21 mouse cellular contexts compared by ENCODE assay signal in the genomic region with DNA sequence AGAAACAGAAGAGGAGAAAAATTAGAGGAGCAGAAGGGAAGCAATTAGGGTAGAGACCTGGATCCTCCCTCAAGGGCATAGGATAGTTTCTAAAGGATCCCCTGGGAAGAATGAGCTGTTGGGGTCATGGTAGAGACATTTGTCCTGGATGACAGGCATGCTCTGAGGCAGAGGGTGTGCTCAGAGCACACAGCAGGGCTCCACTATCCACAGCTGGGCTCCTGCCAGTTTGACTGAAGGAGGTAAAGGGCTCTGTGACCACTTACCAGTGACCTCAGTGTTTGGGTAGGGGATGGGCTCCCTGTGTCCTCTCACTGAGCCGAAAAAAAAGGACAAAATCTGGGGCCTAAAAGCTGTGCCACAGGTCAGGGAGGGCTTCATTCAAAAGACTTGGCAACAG. TPM values are rescaled to one million over a fixed set of nuclear protein-coding genes. Genes with fewer than 3 reads are reported as not detected.
DNase-seq lines count a peak whose midpoint lies in the region; ATAC-seq lines count a peak whose summit lies in the region.
"Had no signal": no experiment of that assay in that cellular context is flagged by ENCODE, and none has a peak within 500 bp of the region (broad histone marks: within the 10 kb centered on the region; RNA-seq: fewer than 3 reads in every experiment).

No protein-coding gene starts in this region.

- H3K4me2 ChIP-seq in hindbrain, embryonic 11.5 days (replicated peaks; ENCODE audit: low read depth, low read length) = no peak overlapping the region
- no peak overlapping the region for H3K4me2 ChIP-seq in hindbrain, embryonic 16.5 days (ENCODE audit: low read length)
- H3K4me2 ChIP-seq: heart, embryonic 13.5 days; limb, embryonic 13.5 days; liver, embryonic 12.5 days; midbrain, embryonic 12.5 days had no signal

- H3K27ac ChIP-seq in hindbrain, embryonic 11.5 days (ENCODE audit: low read depth, low read length) = 0 out of 2 replicates have a peak overlapping the region, but pooled peaks have one; percentile 64
- no peak overlapping the region for H3K27ac ChIP-seq in hindbrain, embryonic 16.5 days (ENCODE audit: low read depth, low read length)
- H3K27ac ChIP-seq: heart, adult 2 months; heart, embryonic 13.5 days; limb, embryonic 13.5 days; liver, embryonic 12.5 days; midbrain, embryonic 12.5 days had no signal

- H3K36me3 ChIP-seq in hindbrain, embryonic 11.5 days (ENCODE audit: control insufficient read depth, insufficient read depth, low read length) = no peaks in the 10 kb centered on the region
- no peaks in the 10 kb centered on the region; the same call in 1 of the 2 replicates for H3K36me3 ChIP-seq in hindbrain, embryonic 16.5 days (ENCODE audit: control insufficient read depth, insufficient read depth, low read length)
- H3K36me3 ChIP-seq: heart, embryonic 13.5 days; limb, embryonic 13.5 days; liver, embryonic 12.5 days; midbrain, embryonic 12.5 days had no signal

- no peak overlapping the region for H3K4me3 ChIP-seq in hindbrain, embryonic 11.5 days (ENCODE audit: low read depth, low read length)
- no peak overlapping the region for H3K4me3 ChIP-seq in hindbrain, embryonic 16.5 days (ENCODE audit: low read length)
- H3K4me3 ChIP-seq: heart, adult 2 months; heart, embryonic 13.5 days; limb, embryonic 13.5 days; liver, embryonic 12.5 days; midbrain, embryonic 12.5 days had no signal

- peak; percentile 51; the same call in 1 of the 2 replicates for ATAC-seq in hindbrain, embryonic 11.5 days (ENCODE audit: low FRiP score)
- ATAC-seq in hindbrain, embryonic 16.5 days = no peak
- ATAC-seq: forebrain, postnatal 0 days; intestine, postnatal 0 days; liver, embryonic 12.5 days had no signal

- no peaks in the 10 kb centered on the region for H3K9me3 ChIP-seq in hindbrain, embryonic 11.5 days (ENCODE audit: control insufficient read depth, low read length)
- no peaks in the 10 kb centered on the region for H3K9me3 ChIP-seq in hindbrain, embryonic 16.5 days (ENCODE audit: control insufficient read depth, low read length)
- H3K9me3 ChIP-seq: heart, embryonic 13.5 days; limb, embryonic 13.5 days; liver, embryonic 12.5 days; midbrain, embryonic 12.5 days had no signal

- no peak overlapping the region for H3K9ac ChIP-seq in hindbrain, embryonic 11.5 days (ENCODE audit: low read depth, low read length)
- no peak overlapping the region for H3K9ac ChIP-seq in hindbrain, embryonic 16.5 days (ENCODE audit: low read depth, low read length)
- H3K9ac ChIP-seq: forebrain, postnatal 0 days; heart, embryonic 13.5 days; limb, embryonic 13.5 days; liver, embryonic 12.5 days; midbrain, embryonic 12.5 days had no signal

- WGBS in hindbrain, embryonic 11.5 days = 11% methylated on average over 1 of the region's 1 CpGs
- WGBS in hindbrain, embryonic 16.5 days = 16% methylated on average over 1 of the region's 1 CpGs

- peak; percentile 28 for DNase-seq in hindbrain, embryonic 11.5 days (ENCODE audit: low spot score)
- DNase-seq in thymus, postnatal 4 days = peak; percentile 21
- no peak for DNase-seq in thymus, adult 18-20 months
- DNase-seq in embryo, embryonic 9.5 days (ENCODE audit: extremely low spot score) = peak; percentile 10
- no peak for DNase-seq in adipocyte (ENCODE audit: low spot score)
- DNase-seq in layer of hippocampus, postnatal 14 days (ENCODE audit: low spot score in 2 of 2) = no peak
- DNase-seq: cerebellum, postnatal 10 days; forebrain, postnatal 0 days; gastrocnemius, postnatal 25 days; heart, adult 2 months; heart, postnatal 14 days; kidney, postnatal 4 days; lung, adult 18-20 months; lung, postnatal 14 days had no signal

- peaks cover 4% of the 10 kb centered on the region for H3K4me1 ChIP-seq in hindbrain, embryonic 11.5 days (replicated peaks; ENCODE audit: control insufficient read depth, insufficient read depth, low read length)
- peaks cover 14% of the 10 kb centered on the region for H3K4me1 ChIP-seq in hindbrain, embryonic 16.5 days (ENCODE audit: control insufficient read depth, insufficient read depth, low read depth, low read length)

- no peaks in the 10 kb centered on the region for H3K27me3 ChIP-seq in hindbrain, embryonic 11.5 days (ENCODE audit: control insufficient read depth, insufficient read depth, low read length)
- no peaks in the 10 kb centered on the region for H3K27me3 ChIP-seq in hindbrain, embryonic 16.5 days (replicated peaks; ENCODE audit: control insufficient read depth, insufficient read depth, low read length)

RNA-seq across cellular contexts. Expression of a gene that starts 34.6 kb away (rescaled TPM):
- polyA plus RNA-seq in hindbrain, embryonic 11.5 days (2014; fragmentation: Nextera tagmentation; extraction: Ambion mirVana) = 15.4 and 25.0 TPM in 2 replicates
- polyA plus RNA-seq in hindbrain, embryonic 16.5 days (2015; fragmentation: Nextera tagmentation; extraction: Ambion mirVana) = 61.7 and 66.6 TPM in 2 replicates
- 100 to 1,000 TPM; 124 to 128 TPM for total RNA-seq in layer of hippocampus, postnatal 14 days (2021)
- total RNA-seq: megakaryocyte progenitor cell, adult 5-6 weeks had no signal

Comparison
In these comparisons a context has a peak if more than half of its experiments do, and no peak if none do; other contexts are left out.
1. DNase-seq: peak in hindbrain, embryonic 11.5 days (single experiment), thymus, postnatal 4 days (single experiment) and embryo, embryonic 9.5 days (single experiment); none in thymus, adult 18-20 months (0 of 2), adipocyte (single experiment) and layer of hippocampus, postnatal 14 days (0 of 2).